Comparison of ENCODE assay signal across 18 mouse cellular contexts in genomic region chr13:32968353-32968984, GRCm38 (mm10). TPM values are rescaled to one million over a fixed set of nuclear protein-coding genes. Genes with fewer than 3 reads are reported as not detected.
A peak's percentile ranks its signal among the peaks of the same experiment; 100 is the strongest.
DNase-seq lines count a peak whose midpoint lies in the region; ATAC-seq and TF ChIP-seq lines count a peak whose summit lies in the region.
"Had no signal": no experiment of that assay in that cellular context is flagged by ENCODE, and none has a peak within 500 bp of the region (broad histone marks: within the 10 kb centered on the region; RNA-seq: fewer than 3 reads in every experiment).

No protein-coding gene starts in this region.

- peak; percentile 86 for ATAC-seq in megakaryocyte-erythroid progenitor cell, adult 5-6 weeks (replicated peaks; ENCODE audit: low FRiP score, low TSS enrichment, poor library complexity, severe bottlenecking)
- no peak for ATAC-seq in hindbrain, postnatal 0 days
- ATAC-seq: forebrain, embryonic 15.5 days; midbrain, embryonic 13.5 days; Patski had no signal

- H3K9ac ChIP-seq in hindbrain, postnatal 0 days (replicated peaks; ENCODE audit: low read length), result no peak overlapping the region
- H3K9ac ChIP-seq: forebrain, embryonic 15.5 days; hindbrain, embryonic 13.5 days; limb, embryonic 13.5 days; midbrain, embryonic 13.5 days had no signal

- no peaks in the 10 kb centered on the region for H3K36me3 ChIP-seq in hindbrain, postnatal 0 days (ENCODE audit: insufficient read depth, low read length)
- H3K36me3 ChIP-seq: forebrain, embryonic 15.5 days; hindbrain, embryonic 13.5 days; limb, embryonic 13.5 days; midbrain, embryonic 13.5 days had no signal

- no peaks in the 10 kb centered on the region for H3K4me1 ChIP-seq in hindbrain, postnatal 0 days (ENCODE audit: insufficient read depth, low read length)
- H3K4me1 ChIP-seq: forebrain, embryonic 15.5 days; hindbrain, embryonic 13.5 days had no signal

- no peak overlapping the region for H3K4me3 ChIP-seq in hindbrain, postnatal 0 days (ENCODE audit: low read length)
- H3K4me3 ChIP-seq: forebrain, embryonic 15.5 days; hindbrain, embryonic 13.5 days; limb, embryonic 13.5 days; midbrain, embryonic 13.5 days had no signal

- WGBS in hindbrain, postnatal 0 days, result 79% methylated on average over 5 of the region's 5 CpGs

- no peak overlapping the region for H3K27ac ChIP-seq in hindbrain, postnatal 0 days
- H3K27ac ChIP-seq: forebrain, embryonic 15.5 days; hindbrain, embryonic 13.5 days; limb, embryonic 13.5 days; midbrain, embryonic 13.5 days had no signal

- no peaks in the 10 kb centered on the region for H3K9me3 ChIP-seq in hindbrain, postnatal 0 days (ENCODE audit: low read length)
- H3K9me3 ChIP-seq: forebrain, embryonic 15.5 days; hindbrain, embryonic 13.5 days; limb, embryonic 13.5 days; midbrain, embryonic 13.5 days had no signal

- no peaks in the 10 kb centered on the region for H3K27me3 ChIP-seq in hindbrain, postnatal 0 days (ENCODE audit: insufficient read depth, low read length)
- H3K27me3 ChIP-seq: CH12.LX; forebrain, embryonic 15.5 days; hindbrain, embryonic 13.5 days; limb, embryonic 13.5 days; midbrain, embryonic 13.5 days; Patski had no signal

- DNase-seq in 416B (ENCODE audit: low read depth) (peak; percentile 23), MEL-GATA-1-ER (ENCODE audit: extremely low read depth, low read depth) (peak; percentile 60), liver (peak; percentile 83)
- DNase-seq in hindbrain, postnatal 0 days (ENCODE audit: low spot score), result no peak
- DNase-seq in yolk sac, embryonic 10.5 days (ENCODE audit: low spot score), result no peak
- no peak for DNase-seq in adrenal gland, adult 8-10 months
- DNase-seq: cerebellum, postnatal 36 days; gastrocnemius, postnatal 14 days; kidney, adult 2 months; right cerebral cortex, postnatal 4 days; thymus, adult 2 months had no signal

- TF ChIP-seq CTCF in hindbrain, postnatal 0 days (IDR thresholded peaks at IDR 0.05; ENCODE audit: low read depth), result no peak

- H3K4me2 ChIP-seq in hindbrain, postnatal 0 days (ENCODE audit: low read depth, low read length), result no peak overlapping the region
- H3K4me2 ChIP-seq: forebrain, embryonic 15.5 days; hindbrain, embryonic 13.5 days; limb, embryonic 13.5 days; midbrain, embryonic 13.5 days had no signal

RNA-seq across cellular contexts. Expression of gene Serpinb6b, which starts 3.5 kb away (rescaled TPM):
- 10.1 and 14.4 TPM in 2 replicates for total RNA-seq in megakaryocyte-erythroid progenitor cell, adult 5-6 weeks (2014; fragmentation: Nextera tagmentation)
- total RNA-seq in megakaryocyte-erythroid progenitor cell, adult 5-6 weeks (2017), result 36.7 and 70.1 TPM in 2 replicates
- 1.7 and 4.7 TPM in 2 replicates for total RNA-seq in hindbrain, postnatal 0 days (2014; rRNA removed)
- 2.8 TPM in 2 replicates for polyA plus RNA-seq in hindbrain, postnatal 0 days (2015; fragmentation: Nextera tagmentation; extraction: Ambion mirVana)
- total RNA-seq in adrenal gland, adult 8-10 months (2022), result 10 to 100 TPM; 22.3 to 44.8 (median 27.7) TPM

RNA-seq across cellular contexts. Expression of gene Serpinb9, which starts 34.6 kb away (rescaled TPM):
- total RNA-seq in megakaryocyte-erythroid progenitor cell, adult 5-6 weeks (2014; fragmentation: Nextera tagmentation), result 6.1 and 7.9 TPM in 2 replicates
- total RNA-seq in megakaryocyte-erythroid progenitor cell, adult 5-6 weeks (2017), result 5.8 and 12.1 TPM in 2 replicates
- 3.8 and 4.4 TPM in 2 replicates for total RNA-seq in hindbrain, postnatal 0 days (2014; rRNA removed)
- polyA plus RNA-seq in hindbrain, postnatal 0 days (2015; fragmentation: Nextera tagmentation; extraction: Ambion mirVana), result 3.4 and 3.8 TPM in 2 replicates
- 10 to 100 TPM; 16.8 to 24.1 (median 22.0) TPM for total RNA-seq in adrenal gland, adult 8-10 months (2022)

RNA-seq across cellular contexts. Expression of gene Serpinb9b, which starts 58.7 kb away (rescaled TPM):
- not detected in 2 replicates for total RNA-seq in megakaryocyte-erythroid progenitor cell, adult 5-6 weeks (2014; fragmentation: Nextera tagmentation)
- total RNA-seq in megakaryocyte-erythroid progenitor cell, adult 5-6 weeks (2017), result not detected in 2 replicates
- not detected in 2 replicates for total RNA-seq in hindbrain, postnatal 0 days (2014; rRNA removed)
- 0.13 and 0.25 TPM in 2 replicates for polyA plus RNA-seq in hindbrain, postnatal 0 days (2015; fragmentation: Nextera tagmentation; extraction: Ambion mirVana)
- total RNA-seq in adrenal gland, adult 8-10 months (2022), result under 1 TPM in 3 of 4 experiments, not detected in 1; 0.15 to 0.41 (median 0.28) TPM
- total RNA-seq: gastrocnemius, postnatal 14 days had no signal
- polyA plus RNA-seq: limb, embryonic 13.5 days had no signal

Comparison
In these comparisons a context has a peak if more than half of its experiments do, and no peak if none do; other contexts are left out.
1. DNase-seq: peak in 416B (single experiment), MEL-GATA-1-ER (single experiment) and liver (single experiment); none in hindbrain, postnatal 0 days (single experiment), yolk sac, embryonic 10.5 days (single experiment) and adrenal gland, adult 8-10 months (single experiment).